ENCODE assay signal across 8 mouse cellular contexts in the genomic region with DNA sequence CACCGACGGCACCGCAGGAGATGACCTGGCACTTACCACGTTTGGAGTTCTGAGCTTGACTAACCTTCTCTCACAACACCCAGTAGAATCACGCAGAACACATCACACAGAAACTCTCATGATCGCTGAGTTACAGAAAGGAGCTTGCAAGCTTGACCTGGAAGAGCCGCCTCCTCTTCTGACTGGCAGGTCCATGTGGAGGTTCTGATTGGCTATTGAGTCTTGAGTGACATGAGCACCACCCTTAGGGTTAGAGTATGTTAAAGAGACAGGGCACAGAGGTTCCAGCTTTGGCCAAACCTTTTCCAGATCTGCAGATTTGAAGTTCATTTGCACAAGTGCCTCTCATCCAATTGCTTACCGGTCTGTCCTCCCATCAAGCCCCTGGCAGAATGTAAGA. TPM values are rescaled to one million over a fixed set of nuclear protein-coding genes. Genes with fewer than 3 reads are reported as not detected.
DNase-seq lines count a peak whose midpoint lies in the region; ATAC-seq and TF ChIP-seq lines count a peak whose summit lies in the region.
"Not testable (repeated sequence)": the region's sequence is repeated elsewhere in the genome, so short reads cannot be mapped to it uniquely, and the experiment has no call there.

Gene Gm4631 (minus strand): TSS at position 101 of the 400 bp plus-strand sequence.

- H3K4me3 ChIP-seq in embryonic fibroblast, embryonic 13.5 days (ENCODE audit: insufficient read depth, low read length); limb, embryonic 10.5 days; midbrain, embryonic 12.5 days: not testable (repeated sequence)

- not testable (repeated sequence) for TF ChIP-seq POLR2A in embryonic fibroblast, embryonic 13.5 days (IDR thresholded peaks at IDR 0.05; ENCODE audit: low read depth, low read length)

- ATAC-seq in midbrain, embryonic 12.5 days (ENCODE audit: low FRiP score, low read depth): not testable (repeated sequence)

- H3K27me3 ChIP-seq in limb, embryonic 10.5 days (ENCODE audit: low read depth, poor library complexity, severe bottlenecking); midbrain, embryonic 12.5 days: not testable (repeated sequence)

- not testable (repeated sequence) for H3K4me2 ChIP-seq in midbrain, embryonic 12.5 days (replicated peaks)

- TF ChIP-seq CTCF in embryonic fibroblast, embryonic 13.5 days (IDR thresholded peaks at IDR 0.05; ENCODE audit: borderline replicate concordance, insufficient read depth, low read length): not testable (repeated sequence)

- intact Hi-C loops in gastrocnemius, postnatal 36 days (cut with DNase I): not testable (repeated sequence)

- H3K4me1 ChIP-seq in embryonic fibroblast, embryonic 13.5 days (ENCODE audit: control insufficient read depth, insufficient read depth, low read length); limb, embryonic 10.5 days; midbrain, embryonic 12.5 days: not testable (repeated sequence)

- H3K36me3 ChIP-seq in limb, embryonic 10.5 days; midbrain, embryonic 12.5 days: not testable (repeated sequence)

- not testable (repeated sequence) for DNase-seq in adrenal gland, postnatal 36 days; gastrocnemius, postnatal 36 days; heart, postnatal 4 days; layer of hippocampus, adult 18-20 months (ENCODE audit: low spot score in 2 of 2); limb, embryonic 10.5 days (ENCODE audit: low spot score); urinary bladder, adult 2 months (ENCODE audit: low spot score)

- H3K9me3 ChIP-seq in limb, embryonic 10.5 days (replicated peaks); midbrain, embryonic 12.5 days: not testable (repeated sequence)

- H3K27ac ChIP-seq in embryonic fibroblast, embryonic 13.5 days (ENCODE audit: insufficient read depth, low read length); limb, embryonic 10.5 days; midbrain, embryonic 12.5 days (replicated peaks): not testable (repeated sequence)

- H3K9ac ChIP-seq in midbrain, embryonic 12.5 days (replicated peaks): not testable (repeated sequence)

- no CpG with 5 or more reads among the region's 8 CpGs for WGBS in limb, embryonic 10.5 days
- no CpG with 5 or more reads among the region's 8 CpGs for WGBS in midbrain, embryonic 12.5 days

RNA-seq across cellular contexts. Expression of gene Gm4631, which starts in this region (rescaled TPM):
- total RNA-seq in adrenal gland, postnatal 36 days (2021): 10 to 100 TPM; 34.2 to 48.6 TPM
- polyA plus RNA-seq in embryonic fibroblast, embryonic 13.5 days (2011; ENCODE audit: insufficient read length, low read depth, missing spikeins): 20.9 and 31.7 TPM in 2 replicates
- total RNA-seq in gastrocnemius, postnatal 36 days (2021): 10 to 100 TPM; 26.3 to 33.8 TPM
- 10 to 100 TPM; 18.3 to 19.4 TPM for total RNA-seq in heart, postnatal 4 days (2021)
- 10 to 100 TPM; 64.9 to 67.4 TPM for total RNA-seq in layer of hippocampus, adult 18-20 months (2021)
- 18.8 and 21.4 TPM in 2 replicates for polyA plus RNA-seq in limb, embryonic 10.5 days (2016; fragmentation: Nextera tagmentation; extraction: Ambion mirVana)
- 19.2 and 20.1 TPM in 2 replicates for polyA plus RNA-seq in midbrain, embryonic 12.5 days (2016; fragmentation: Nextera tagmentation; extraction: Ambion mirVana)
- polyA plus RNA-seq in urinary bladder, adult 2 months (2012; rRNA removed): 15.8 and 17.0 TPM in 2 replicates
